Mouse (Mus musculus): ENCODE data around the gene C3ar1. TPM values are rescaled to one million over a fixed set of nuclear protein-coding genes. Genes with fewer than 3 reads are reported as not detected.

Gene C3ar1
- total and polyA plus RNA-seq, 3 experiments: 1.9 to 3.7 (median 2.5) TPM

GRCm38 (mm10) chr6:122820071-122820798 is 35.7 kb downstream of the C3ar1 start:
- TF ChIP-seq POLR2A (IDR thresholded peaks at IDR 0.05; ENCODE audit: insufficient read depth, low read depth, low read length) (no peak), CTCF (IDR thresholded peaks at IDR 0.05) (no peak), EP300 (IDR thresholded peaks at IDR 0.05; ENCODE audit: insufficient read depth, low read depth, low read length) (no peak)
- Histone ChIP-seq H3K4me1 (ENCODE audit: control insufficient read depth, insufficient read depth, low read length) (peaks cover 18% of the 10 kb centered on the region), H3K27me3 (ENCODE audit: control insufficient read depth, insufficient read depth, low read length) (no peaks in the 10 kb centered on the region), H3K79me2 (replicated peaks; ENCODE audit: control insufficient read depth, insufficient read depth, low read length) (peaks cover 3% of the 10 kb centered on the region; the same call in 1 of the 2 replicates), H3K4me3 (peak overlapping the region; percentile 95), H3K9ac (ENCODE audit: low read depth, low read length) (peak overlapping the region; percentile 95), H3K27ac (peak overlapping the region; percentile 90), H3K36me3 (ENCODE audit: control insufficient read depth, insufficient read depth, low read length) (no peaks in the 10 kb centered on the region)
- intact Hi-C loops (cut with DNase I): no loop called here
- DNase-seq: peak in 1 of 2 experiments; percentile 47
- WGBS: under 1% methylated on average over 38 of the region's 38 CpGs

- Histone ChIP-seq H3K36me3 (ENCODE audit: control insufficient read depth, insufficient read depth, low read length) (no peaks in the 10 kb centered on the region), H3K79me2 (replicated peaks; ENCODE audit: control insufficient read depth, insufficient read depth, low read length) (peaks cover 3% of the 10 kb centered on the region; the same call in 1 of the 2 replicates), H3K9ac (ENCODE audit: low read depth, low read length) (peak within 1 kb of the TSS; percentile 95), H3K4me3 (peak within 1 kb of the TSS; percentile 95), H3K4me1 (ENCODE audit: control insufficient read depth, insufficient read depth, low read length) (peaks cover 15% of the 10 kb centered on the region), H3K27me3 (ENCODE audit: control insufficient read depth, insufficient read depth, low read length) (no peaks in the 10 kb centered on the region), H3K27ac (peak within 1 kb of the TSS; percentile 90)
- peak; percentile 88 to 90 for DNase-seq
- intact Hi-C loops (cut with DNase I): loop anchor here (1.0 kb wide), 1 partner anchor 8 kb away; no protein-coding TSS in a partner anchor
- TF ChIP-seq POLR2A (IDR thresholded peaks at IDR 0.05; ENCODE audit: insufficient read depth, low read depth, low read length) (peak; percentile 35; the same call in 1 of the 2 replicates), EP300 (IDR thresholded peaks at IDR 0.05; ENCODE audit: insufficient read depth, low read depth, low read length) (no peak), CTCF (IDR thresholded peaks at IDR 0.05) (no peak)
- under 1% methylated on average over 59 of the region's 61 CpGs for WGBS
These were observed 36.5 kb downstream of the C3ar1 start, which contains the start of gene Foxj2 for GRCm38 (mm10) chr6:122819306-122820070. Gene Foxj2 (plus strand): TSS chr6:122819914.

- no peak for DNase-seq
- H3K27me3 ChIP-seq (ENCODE audit: control insufficient read depth, insufficient read depth, low read length): no peaks in the 10 kb centered on the region
- H3K4me3 ChIP-seq: no peak overlapping the region
- 80% methylated on average over 4 of the region's 4 CpGs for WGBS
- no peak overlapping the region for H3K9ac ChIP-seq (ENCODE audit: low read depth, low read length)
- no peak for TF ChIP-seq CTCF (IDR thresholded peaks at IDR 0.05)
- TF ChIP-seq POLR2A (IDR thresholded peaks at IDR 0.05; ENCODE audit: insufficient read depth, low read depth, low read length): no peak
- no peak for TF ChIP-seq EP300 (IDR thresholded peaks at IDR 0.05; ENCODE audit: insufficient read depth, low read depth, low read length)
- H3K4me1 ChIP-seq (ENCODE audit: control insufficient read depth, insufficient read depth, low read length): peaks cover 4% of the 10 kb centered on the region
- H3K27ac ChIP-seq: no peak overlapping the region
- H3K36me3 ChIP-seq (ENCODE audit: control insufficient read depth, insufficient read depth, low read length): no peaks in the 10 kb centered on the region
- 0 out of 2 replicates have a peak, but pooled peaks cover 1% of the 10 kb centered on the region for H3K79me2 ChIP-seq (replicated peaks; ENCODE audit: control insufficient read depth, insufficient read depth, low read length)
- intact Hi-C loops (cut with DNase I): loop anchor here (5.0 kb wide), 1 partner anchor 476 kb away; no protein-coding TSS in a partner anchor
These were observed 42.3 kb downstream of the C3ar1 start for GRCm38 (mm10) chr6:122813640-122814039.

- Histone ChIP-seq H3K27ac (no peak overlapping the region), H3K9ac (ENCODE audit: low read depth, low read length) (no peak overlapping the region), H3K79me2 (replicated peaks; ENCODE audit: control insufficient read depth, insufficient read depth, low read length) (0 out of 2 replicates have a peak, but pooled peaks cover 1% of the 10 kb centered on the region), H3K27me3 (ENCODE audit: control insufficient read depth, insufficient read depth, low read length) (no peaks in the 10 kb centered on the region), H3K36me3 (ENCODE audit: control insufficient read depth, insufficient read depth, low read length) (no peaks in the 10 kb centered on the region), H3K4me3 (no peak overlapping the region), H3K4me1 (ENCODE audit: control insufficient read depth, insufficient read depth, low read length) (peaks cover 4% of the 10 kb centered on the region)
- no peak for DNase-seq
- WGBS: 82% methylated on average over 4 of the region's 4 CpGs
- intact Hi-C loops (cut with DNase I): loop anchor here (5.0 kb wide), 1 partner anchor 475 kb away; no protein-coding TSS in a partner anchor
- TF ChIP-seq POLR2A (IDR thresholded peaks at IDR 0.05; ENCODE audit: insufficient read depth, low read depth, low read length) (no peak), CTCF (IDR thresholded peaks at IDR 0.05) (0 out of 2 replicates have a peak, but pooled peaks have one; percentile 7), EP300 (IDR thresholded peaks at IDR 0.05; ENCODE audit: insufficient read depth, low read depth, low read length) (no peak)
These were observed 43.2 kb downstream of the C3ar1 start for GRCm38 (mm10) chr6:122812716-122813115.

GRCm38 (mm10) chr6:122811771-122812600 is 44.0 kb downstream of the C3ar1 start:
- peak; percentile 35 to 46 for DNase-seq
- TF ChIP-seq CTCF (IDR thresholded peaks at IDR 0.05): 0 out of 2 replicates have a peak, but pooled peaks have one; percentile 2
- no peak for TF ChIP-seq POLR2A (IDR thresholded peaks at IDR 0.05; ENCODE audit: insufficient read depth, low read depth, low read length)
- 28% methylated on average over 16 of the region's 16 CpGs for WGBS
- no peaks in the 10 kb centered on the region for H3K27me3 ChIP-seq (ENCODE audit: control insufficient read depth, insufficient read depth, low read length)
- H3K9ac ChIP-seq (ENCODE audit: low read depth, low read length): peak overlapping the region; percentile 56
- no peaks in the 10 kb centered on the region for H3K79me2 ChIP-seq (replicated peaks; ENCODE audit: control insufficient read depth, insufficient read depth, low read length)
- intact Hi-C loops (cut with DNase I): loop anchor here (1.0 to 5.0 kb wide), 4 partner anchors 7 to 475 kb away; partner anchors contain the start of genes Foxj2 and Necap1
- peak overlapping the region; percentile 98 for H3K4me3 ChIP-seq
- H3K27ac ChIP-seq: peak overlapping the region; percentile 98
- peaks cover 4% of the 10 kb centered on the region for H3K4me1 ChIP-seq (ENCODE audit: control insufficient read depth, insufficient read depth, low read length)
- H3K36me3 ChIP-seq (ENCODE audit: control insufficient read depth, insufficient read depth, low read length): no peaks in the 10 kb centered on the region

Data from heart, adult 2 months (tissue).